Mouse (Mus musculus) ES-E14 (cell line): Measurements from ENCODE around the gene Supt3.

ENCODE experiments used
- HCFC1 ChIP-seq: IDR thresholded peaks from 2 replicates; pipeline ENCODE4 v1.6.1; 2012; ENCODE audit warnings: low read length, inconsistent platforms, borderline replicate concordance; ENCODE audit not compliant: insufficient read depth
- ZNF384 ChIP-seq: IDR thresholded peaks from 2 replicates; pipeline ENCODE4 v1.6.1; 2012; ENCODE audit warnings: low read depth, low read length, inconsistent platforms

DNA sequence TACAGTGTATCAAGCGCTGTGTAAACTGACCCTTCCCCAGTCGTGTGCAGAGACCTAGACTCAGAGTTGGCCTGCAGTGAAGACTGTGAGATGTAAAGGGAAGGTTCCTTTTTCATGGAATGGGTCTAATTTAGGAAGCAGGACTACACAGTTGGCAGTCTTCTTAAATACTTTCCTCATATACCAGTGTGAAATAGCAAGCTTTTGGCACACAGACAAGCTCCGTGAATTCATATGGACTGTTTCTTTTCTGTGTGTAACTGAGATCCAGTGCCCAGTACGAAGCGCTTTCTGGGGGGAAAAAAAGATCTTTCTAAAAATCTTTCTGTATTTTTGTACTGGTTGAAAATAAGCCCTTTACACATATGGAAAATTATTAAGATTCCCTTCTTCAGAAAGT is 286.8 kb downstream of the Supt3 start:
- TF ChIP-seq ZNF384 (no peak), HCFC1 (no peak)
